Mouse (Mus musculus) right cerebral cortex, adult 18-20 months (tissue): ENCODE measurements around the gene Gm5155.
"Not testable (repeated sequence)": the region's sequence is repeated elsewhere in the genome, so short reads cannot be mapped to it uniquely, and the experiment has no call there.

ENCODE experiments used
- DNase-seq: peaks from one replicate; pipeline ENCODE4 v3.0.0; 2022; ENCODE audit warnings: mixed read lengths

Gene Gm5155

DNA sequence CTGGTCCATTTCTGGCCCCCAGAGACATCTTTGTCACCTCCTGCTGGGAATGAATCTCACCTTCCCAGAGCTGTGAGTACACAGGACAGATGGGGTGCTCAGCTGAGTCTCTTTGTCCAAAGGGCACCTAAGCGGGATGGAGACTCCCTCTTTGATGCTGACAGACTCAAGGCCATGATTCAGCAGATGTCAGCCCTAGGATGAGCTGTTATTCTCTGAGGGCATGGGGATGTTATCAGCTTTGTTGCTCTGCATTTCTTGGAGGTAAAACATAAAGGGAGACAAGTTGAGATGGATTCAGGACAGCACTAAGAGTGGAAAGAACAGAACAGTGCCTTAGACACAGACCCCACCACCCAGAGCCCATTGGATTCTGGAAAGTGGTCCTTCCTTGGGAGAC lies at the start of gene Gm5155:
Gene Gm5155, plus strand, starts transcription at position 301 of the 400 bp plus-strand sequence.
- DNase-seq: no peak

DNA sequence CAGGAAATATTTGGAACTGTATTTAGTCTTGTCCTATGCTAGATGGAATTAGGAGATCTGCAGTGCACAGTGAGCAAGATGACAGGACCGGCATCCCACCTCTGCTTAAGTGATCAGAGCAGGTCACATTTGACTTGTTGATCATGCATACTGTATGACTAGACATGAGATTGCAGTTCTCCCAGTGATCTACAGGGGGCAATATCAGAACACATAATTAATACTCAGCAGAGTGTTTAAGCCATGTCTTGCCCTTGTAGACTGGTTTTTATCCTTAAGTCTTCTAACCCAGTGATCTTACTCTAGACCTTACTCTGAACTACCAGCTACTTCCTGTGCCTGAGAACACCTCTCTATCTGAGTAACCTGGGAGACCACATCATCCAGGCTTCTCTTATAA lies 791 bp upstream of the Gm5155 start:
- no peak for DNase-seq

DNA sequence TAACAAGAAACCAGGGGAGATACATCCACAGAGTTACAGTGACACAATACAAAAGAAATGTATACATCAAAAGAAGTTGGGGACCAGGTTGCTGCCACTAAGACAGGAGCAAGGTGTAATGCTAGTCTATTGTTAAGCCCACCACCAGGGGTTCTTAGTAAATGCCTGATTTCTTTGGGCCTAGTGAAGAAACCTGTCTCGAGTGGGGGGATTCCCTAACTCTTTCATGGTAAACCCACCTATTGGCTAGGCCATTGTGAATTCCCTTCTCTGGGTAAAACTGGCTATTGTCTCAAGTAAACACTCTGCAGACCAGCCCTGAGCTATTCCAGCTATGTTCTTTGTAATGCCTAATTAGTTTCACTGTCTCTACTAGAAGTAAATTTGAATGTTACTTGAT lies 23.8 kb downstream of the Gm5155 start:
- not testable (repeated sequence) for DNase-seq

- DNase-seq: no peak
Measured at GRCm38 (mm10) chr7:17903146-17903915, 31.8 kb downstream of the Gm5155 start.
